Mouse (Mus musculus) sigmoid colon, adult 10 weeks (tissue): Measurements from ENCODE around the gene Defa31. TPM values are rescaled to one million over a fixed set of nuclear protein-coding genes. Genes with fewer than 3 reads are reported as not detected.

Source experiments
- polyA plus RNA-seq: library from polyadenylated mRNA; stranded (reverse); fragments of 350-450 nt; fragmentation: Illumina TruSeq; extraction: RNeasy Lipid Tissue Mini Kit (QIAGEN cat#74804); gene quantifications from one replicate; pipeline ENCODE4 v1.2.3, GENCODE M21; 2014; ENCODE audit warnings: low read depth, low replicate concordance

Defa31 gene
- polyA plus RNA-seq: not detected

DNA sequence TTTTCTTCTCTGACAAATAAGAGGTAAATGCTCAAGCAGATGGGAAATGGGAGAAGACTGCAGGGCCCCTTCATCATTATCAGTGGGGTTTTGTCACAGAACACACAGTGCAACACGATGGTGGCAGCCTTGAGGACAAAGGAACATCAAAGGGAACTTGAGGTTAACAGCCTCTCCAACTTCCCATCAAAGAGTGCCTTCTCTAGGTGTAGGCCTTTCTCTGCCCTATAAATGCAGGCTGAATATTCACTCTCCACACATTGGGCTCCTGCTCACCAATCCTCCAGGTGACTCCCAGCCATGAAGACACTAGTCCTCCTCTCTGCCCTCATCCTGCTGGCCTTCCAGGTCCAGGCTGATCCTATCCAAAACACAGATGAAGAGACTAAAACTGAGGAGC is at the start of gene Defa31:
Gene Defa31 (plus strand): TSS at position 301 of the 400 bp plus-strand sequence.

DNA sequence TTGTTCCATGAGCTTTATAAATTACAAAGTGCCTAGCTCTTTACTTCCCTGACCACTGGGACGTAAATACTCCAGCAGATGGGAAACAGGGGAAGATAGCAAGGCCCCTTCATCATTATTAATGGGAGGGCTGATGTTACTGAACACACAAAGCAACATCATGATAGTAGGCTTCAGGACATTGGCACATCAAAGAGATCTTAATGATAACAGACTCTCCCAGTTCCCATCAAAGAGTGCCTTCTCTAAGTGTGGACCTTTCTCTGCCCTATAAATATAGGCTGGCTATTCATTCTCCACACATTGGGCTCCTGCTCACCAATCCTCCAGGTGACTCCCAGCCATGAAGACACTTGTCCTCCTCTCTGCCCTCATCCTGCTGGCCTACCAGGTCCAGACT is 29.4 kb upstream of the Defa31 start, which contains the start of gene Defa22:
Gene Defa22 (plus strand): TSS at position 301 of the 400 bp plus-strand sequence.

DNA sequence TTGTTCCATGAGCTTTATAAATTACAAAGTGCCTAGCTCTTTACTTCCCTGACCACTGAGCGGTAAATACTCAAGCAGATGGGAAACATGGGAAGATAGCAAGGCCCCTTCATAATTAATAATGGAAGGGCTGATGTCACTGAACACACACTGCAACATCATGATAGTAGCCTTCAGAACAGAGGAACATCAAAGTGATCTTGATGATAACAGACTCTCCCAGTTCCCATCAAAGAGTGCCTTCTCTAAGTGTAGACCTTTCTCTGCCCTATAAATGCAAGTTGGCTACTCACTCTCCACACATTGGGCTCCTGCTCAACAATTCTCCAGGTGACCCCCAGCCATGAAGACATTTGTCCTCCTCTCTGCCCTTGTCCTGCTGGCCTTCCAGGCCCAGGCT is 9.8 kb downstream of the Defa31 start, which contains the start of gene Gm15293:
Gene Gm15293 (plus strand): TSS at position 301 of the 400 bp plus-strand sequence.

Other genes with a start within 250 kb of the Defa31 start
- not detected for gene AY761185, start 246.9 kb upstream of the Defa31 start, polyA plus RNA-seq
- gene Defa21, start 166.1 kb upstream of the Defa31 start, polyA plus RNA-seq: not detected
- not detected for gene Defa23, start 136.6 kb upstream of the Defa31 start, polyA plus RNA-seq
- gene Defa35, start 126.6 kb upstream of the Defa31 start, polyA plus RNA-seq: not detected
- gene Defa25, start 107.2 kb upstream of the Defa31 start, polyA plus RNA-seq: not detected
- not detected for gene Gm14851, start 95.6 kb upstream of the Defa31 start, polyA plus RNA-seq
- gene Defa30, start 57.0 kb upstream of the Defa31 start, polyA plus RNA-seq: not detected
- gene Defa22, start 29.3 kb upstream of the Defa31 start, polyA plus RNA-seq: not detected
- not detected for gene Gm15293, start 9.9 kb downstream of the Defa31 start, polyA plus RNA-seq
- gene Gm15292, start 58.1 kb downstream of the Defa31 start, polyA plus RNA-seq: not detected
- not detected for gene Defa27, start 123.9 kb downstream of the Defa31 start, polyA plus RNA-seq
- not detected for gene Defa29, start 135.4 kb downstream of the Defa31 start, polyA plus RNA-seq
- gene Defa2, start 186.9 kb downstream of the Defa31 start, polyA plus RNA-seq: not detected
- not detected for gene Defa33, start 200.2 kb downstream of the Defa31 start, polyA plus RNA-seq
- not detected for gene Defa36, start 235.8 kb downstream of the Defa31 start, polyA plus RNA-seq